Mouse (Mus musculus) megakaryocyte, adult 5-6 weeks (primary cell): Measurements from ENCODE around the gene Cc2d2b. TPM values are rescaled to one million over a fixed set of nuclear protein-coding genes. Genes with fewer than 3 reads are reported as not detected.

Experiments
- ATAC-seq: 2 replicates; pipeline ENCODE4 v1.8.0; 2016; ENCODE audit warnings: mild to moderate bottlenecking, inconsistent platforms; ENCODE audit not compliant: poor library complexity, severe bottlenecking
- total RNA-seq, 2 experiments: library from RNA; stranded (forward) in 1 of 2; stranded (reverse) in 1 of 2; fragments of 153-499, 151-499 nt in 1 of 2; fragments of 221-1000, 200-1000 nt in 1 of 2; gene quantifications; 2 replicates each; pipeline versions ENCODE4 v1.2.3 to v1.2.4; 2015 to 2017

Cc2d2b gene
- total RNA-seq (2015) (not detected in 2 replicates), total RNA-seq (2017) (not detected in 2 replicates)

DNA sequence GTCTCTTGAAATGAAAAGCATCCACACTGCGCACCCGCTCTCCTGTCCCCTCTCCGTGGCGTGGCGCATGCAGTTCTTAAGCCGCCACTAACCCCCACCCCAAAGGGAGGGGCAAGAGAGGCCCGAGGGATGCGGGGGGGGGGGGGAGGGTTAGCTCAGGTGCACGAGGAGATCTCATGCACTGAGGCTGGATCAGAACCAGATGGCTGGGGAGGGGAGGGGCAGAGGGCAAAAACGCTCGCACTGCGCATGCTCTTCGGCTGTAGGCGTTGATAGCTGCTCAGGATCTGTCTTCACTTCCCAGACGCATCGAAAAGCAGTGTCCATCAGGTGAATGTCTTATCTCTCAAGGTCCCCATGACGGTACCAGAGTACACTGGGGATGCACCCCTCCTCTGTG lies at the start of gene Cc2d2b:
Gene Cc2d2b (plus strand): TSS at position 195 of the 400 bp plus-strand sequence.
- ATAC-seq: no peak

DNA sequence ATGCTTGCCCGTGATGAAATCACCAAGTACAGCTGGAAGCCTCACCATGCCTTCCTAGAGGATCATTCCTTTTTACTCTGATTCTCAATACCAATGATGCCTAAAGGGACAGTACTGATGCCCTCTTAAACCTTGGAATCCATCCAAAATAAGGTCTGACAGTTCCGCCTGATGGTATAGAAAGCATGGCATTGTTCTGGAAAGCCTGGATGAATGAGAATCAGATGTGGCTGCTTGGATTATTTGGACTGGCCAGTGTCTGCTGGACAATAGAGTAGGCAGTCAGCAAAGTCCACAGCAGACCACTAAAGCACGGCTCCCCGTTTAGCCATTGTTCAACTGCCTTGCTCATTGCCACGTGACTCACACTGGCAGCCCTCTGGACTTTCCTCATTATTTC lies 48.7 kb upstream of the Cc2d2b start:
- ATAC-seq: no peak

DNA sequence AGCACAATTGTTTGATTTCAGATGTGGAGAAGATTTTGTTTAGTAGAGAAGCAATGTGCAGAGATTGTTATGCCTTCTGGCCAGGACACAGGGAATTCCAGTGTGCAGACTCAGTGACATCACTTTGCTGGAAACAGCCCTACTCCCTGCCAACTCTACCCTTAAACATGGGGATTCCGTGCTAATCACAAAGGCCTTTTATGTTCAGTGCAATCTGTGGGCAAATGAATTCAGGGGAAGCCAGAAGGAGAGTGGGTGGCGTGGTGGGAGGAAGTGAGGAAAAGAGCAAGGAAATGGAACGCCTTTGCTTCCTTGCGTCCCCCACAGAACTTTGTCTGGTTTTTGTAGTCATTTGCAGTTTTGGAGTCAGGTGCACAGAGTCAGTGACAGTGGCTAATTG lies 46.1 kb upstream of the Cc2d2b start:
- no peak for ATAC-seq

DNA sequence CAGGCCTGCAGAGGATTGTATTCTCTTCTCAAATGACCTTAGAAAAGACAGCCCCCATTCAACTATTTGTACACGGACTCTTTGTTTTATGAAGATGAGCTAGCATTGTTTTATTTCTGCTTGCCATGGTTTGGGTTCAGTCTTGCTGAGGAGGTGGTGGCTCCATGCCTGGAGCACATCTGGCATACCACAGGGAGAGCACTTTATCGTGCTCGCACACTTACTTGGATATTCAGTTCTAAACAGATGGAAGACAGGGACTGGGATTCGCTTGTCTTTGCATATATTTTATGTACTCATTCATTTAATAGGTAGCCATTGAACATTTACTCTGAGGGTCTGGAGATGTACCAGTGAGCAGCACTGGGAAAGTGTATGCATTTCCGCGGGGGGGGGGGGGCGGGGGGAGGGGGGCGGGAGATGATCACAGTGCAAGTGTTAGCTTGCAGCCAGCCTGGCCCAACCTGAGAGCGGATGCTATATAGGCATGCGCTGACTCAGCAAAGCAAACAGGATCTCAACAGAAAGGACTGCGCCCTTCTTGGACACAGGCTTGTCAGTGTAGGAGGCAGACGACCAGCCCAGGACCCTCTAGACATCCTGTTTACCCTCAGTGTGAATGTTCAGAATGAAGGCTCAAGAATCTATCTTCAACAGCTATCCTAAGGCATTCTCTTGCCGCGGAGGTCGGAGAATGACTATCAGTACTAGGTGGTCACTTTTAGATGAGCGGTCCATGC lies 35.5 kb upstream of the Cc2d2b start:
- ATAC-seq: no peak

DNA sequence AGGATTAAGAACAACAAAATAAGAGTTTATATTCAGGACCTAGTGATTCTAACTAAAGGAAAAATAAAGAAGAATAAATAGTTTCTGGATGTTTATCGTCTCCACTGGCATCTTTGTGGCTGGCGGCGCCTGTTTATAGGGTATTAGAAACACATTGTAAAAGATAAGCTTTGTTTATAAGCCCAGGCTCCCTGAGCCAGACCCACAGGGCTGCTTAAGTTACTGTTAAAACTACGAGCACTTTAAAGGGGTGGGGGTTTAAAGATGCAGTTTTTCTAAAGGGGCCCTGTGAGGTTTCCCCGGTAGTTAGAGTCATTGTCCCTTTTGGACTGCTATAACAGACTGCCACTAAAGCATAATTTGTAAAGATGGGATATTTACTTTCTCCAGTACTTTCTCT lies 33.9 kb upstream of the Cc2d2b start:
- ATAC-seq: no peak

DNA sequence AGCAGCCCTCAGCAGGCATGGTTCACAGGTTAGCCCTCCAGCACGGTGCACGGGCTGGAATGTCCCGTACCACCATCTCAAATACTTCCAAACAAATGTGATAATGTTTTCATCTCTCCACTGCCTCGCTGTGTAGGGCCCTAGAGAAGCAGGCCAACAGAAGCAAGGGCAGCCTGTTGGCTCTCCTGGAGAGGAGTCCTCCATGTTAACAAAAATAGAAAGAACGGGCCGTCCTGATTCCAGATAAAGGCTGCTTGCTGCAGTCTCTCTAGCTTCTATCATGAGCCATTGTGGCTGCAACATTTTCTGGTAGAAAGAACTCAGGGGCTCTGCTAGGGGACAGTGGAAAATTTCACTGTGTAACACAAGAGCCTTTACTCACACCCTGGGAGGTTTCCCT lies 31.6 kb upstream of the Cc2d2b start:
- ATAC-seq: no peak

DNA sequence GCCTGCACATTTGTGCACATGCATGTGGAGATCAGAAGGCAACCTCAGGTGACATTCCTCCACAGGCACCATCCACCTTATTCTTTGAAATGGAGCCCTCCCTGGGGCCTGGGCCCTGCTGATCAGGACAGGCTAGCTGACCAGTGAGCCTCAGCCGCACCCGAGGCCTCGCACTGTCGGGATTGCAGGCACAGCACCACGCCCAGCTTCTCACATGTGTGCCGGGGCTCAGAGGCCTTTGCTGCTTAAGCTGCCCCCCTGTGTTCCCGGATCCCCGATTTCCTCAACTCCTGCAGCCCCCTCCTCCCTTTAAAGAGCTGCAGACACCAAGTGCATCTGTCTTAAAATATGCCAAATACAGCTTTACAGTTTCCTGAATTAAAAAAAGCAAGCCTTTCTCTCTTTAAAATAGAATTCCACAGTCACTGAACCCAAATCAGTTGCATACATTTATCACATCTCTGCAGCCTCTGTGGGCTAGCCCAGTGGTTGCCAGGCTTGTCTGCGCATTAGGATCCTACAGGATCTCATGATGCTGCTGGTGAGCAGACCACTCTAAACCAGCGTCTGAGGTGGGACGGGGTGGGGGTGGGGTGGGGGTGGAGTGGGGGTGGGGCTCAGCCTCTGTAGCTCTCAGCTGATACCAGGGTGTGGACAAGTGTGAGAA lies 29.0 kb upstream of the Cc2d2b start:
- ATAC-seq: no peak

DNA sequence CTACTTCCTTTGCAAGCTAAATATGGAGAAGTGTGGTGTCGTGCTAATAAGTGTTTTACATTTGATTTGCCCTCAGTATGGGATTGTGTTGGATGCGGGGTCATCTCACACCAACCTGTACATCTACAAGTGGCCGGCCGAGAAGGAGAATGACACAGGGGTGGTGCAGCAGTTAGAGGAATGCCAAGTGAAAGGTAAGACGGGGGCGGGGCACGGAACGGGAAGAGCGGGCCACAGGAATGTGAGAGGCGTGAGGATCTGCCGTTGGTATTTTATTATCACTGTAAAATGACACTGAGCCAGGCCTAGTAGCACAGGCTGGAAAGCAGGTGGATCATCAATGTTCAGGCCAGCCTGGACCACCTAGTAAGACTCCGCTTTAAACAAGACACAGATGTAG lies 28.2 kb upstream of the Cc2d2b start:
- ATAC-seq: no peak

DNA sequence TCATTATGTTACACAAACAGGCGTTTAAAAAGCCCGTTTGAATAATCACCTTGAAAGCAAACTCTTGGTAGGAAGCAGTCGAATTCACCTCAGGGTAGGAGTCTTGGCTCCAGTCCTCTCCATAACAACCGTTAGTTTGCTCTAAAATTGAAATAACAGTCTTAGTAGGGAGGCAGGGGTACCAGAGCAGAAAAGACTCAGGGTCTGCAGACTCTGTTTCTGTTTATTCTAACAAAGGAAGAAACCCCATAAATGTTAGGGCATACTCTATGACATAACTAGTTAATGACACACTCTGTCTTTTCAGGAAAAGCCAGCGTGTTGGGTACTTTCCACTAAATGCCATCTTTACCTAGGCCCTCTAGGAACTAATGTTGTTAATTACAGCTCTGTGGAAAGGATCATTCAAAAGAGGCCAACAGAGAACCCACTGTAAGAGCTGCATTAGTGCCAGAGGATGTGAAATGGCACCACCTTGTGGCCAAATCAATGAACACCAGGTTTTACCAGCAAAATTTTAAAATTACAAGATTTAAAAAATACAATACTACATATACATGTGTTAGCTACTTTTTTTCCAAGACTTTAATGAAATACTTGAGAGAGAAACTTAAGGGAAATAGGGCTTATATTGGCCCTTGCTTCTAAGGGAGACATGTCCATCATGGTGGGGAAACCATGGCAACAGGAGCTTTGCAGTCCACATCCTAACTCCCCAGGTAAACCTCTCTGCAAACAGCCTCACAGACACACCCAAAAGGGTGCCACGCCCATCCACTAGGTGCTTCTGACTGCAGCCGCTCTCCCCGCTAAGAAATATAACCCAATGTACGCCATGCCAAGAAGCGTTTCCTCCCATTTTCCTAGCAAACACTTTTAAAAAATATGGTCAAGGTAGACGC lies 26.2 kb upstream of the Cc2d2b start:
- ATAC-seq: peak; percentile 81

DNA sequence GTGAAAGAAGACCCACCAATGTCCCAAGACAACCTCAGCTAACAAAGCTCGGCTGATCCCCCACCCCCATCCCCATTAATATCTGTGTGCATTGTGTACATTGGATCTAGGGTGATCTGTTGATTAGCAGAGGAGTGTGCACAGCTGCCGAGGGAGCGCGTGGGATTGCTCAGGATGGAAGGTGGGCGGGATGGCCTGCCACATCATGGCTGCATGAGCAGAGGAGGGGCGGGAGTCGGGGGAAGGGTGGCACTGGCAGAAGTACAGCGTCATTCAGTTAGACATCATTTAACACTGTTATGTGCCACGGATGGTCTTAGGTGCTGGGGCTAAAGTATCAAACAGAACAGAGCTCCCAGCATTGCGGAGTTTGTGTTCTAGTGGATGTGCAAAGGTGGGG lies 25.0 kb upstream of the Cc2d2b start:
- no peak for ATAC-seq

DNA sequence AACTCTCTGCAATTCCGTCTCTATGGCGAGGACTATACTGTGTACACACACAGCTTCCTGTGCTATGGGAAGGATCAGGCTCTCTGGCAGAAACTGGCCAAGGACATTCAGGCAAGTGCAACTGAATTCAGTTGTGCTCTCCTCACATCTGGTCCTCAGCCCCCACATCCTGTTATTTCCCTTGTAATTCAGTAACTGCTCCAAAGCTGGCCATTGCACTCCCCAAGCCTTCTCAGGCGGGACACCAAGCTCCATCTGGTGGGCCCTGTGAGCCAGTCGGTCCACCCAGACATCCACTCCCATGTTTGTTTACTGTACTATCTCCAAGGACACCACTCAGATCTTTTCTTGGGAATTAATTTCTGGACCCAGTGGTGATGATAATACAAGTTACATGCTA lies 22.4 kb upstream of the Cc2d2b start:
- ATAC-seq: no peak

DNA sequence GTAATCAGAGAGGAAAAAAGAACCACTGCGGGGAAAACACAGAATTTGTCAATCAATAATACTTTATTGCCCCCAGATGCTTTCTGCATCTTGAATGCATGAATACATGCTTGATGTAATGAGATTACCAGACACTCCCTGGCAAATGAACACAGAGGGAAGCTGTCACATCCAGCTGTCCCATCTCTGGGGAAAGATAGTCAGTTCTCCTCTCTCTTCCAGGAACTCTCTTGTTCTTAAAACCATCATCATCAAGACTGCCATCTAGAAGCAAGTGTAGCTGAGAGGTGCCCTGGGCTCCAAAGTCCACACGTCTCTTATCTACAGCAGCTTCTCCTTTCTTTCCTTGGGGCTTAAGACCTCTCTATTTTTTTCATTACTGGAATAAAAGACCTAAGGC lies 21.9 kb upstream of the Cc2d2b start:
- no peak for ATAC-seq

DNA sequence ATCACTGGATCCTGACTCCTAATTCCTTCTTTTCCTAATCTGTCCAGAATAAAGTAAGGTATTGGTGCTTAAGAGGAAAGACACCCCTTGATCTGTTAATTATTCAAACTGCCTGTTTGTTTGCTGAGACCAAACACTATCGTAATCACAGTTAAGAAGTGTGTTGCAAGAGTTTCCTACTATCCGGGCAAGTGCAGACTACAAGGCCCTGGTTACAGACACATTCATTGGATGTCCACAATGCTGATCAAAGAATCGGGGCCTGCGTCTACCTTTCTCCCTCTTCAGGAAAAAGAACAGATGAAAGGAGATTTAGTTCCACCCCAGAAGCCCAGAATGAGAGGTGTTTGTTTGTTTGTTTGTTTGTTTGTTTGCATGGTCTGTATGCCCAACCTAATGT lies 20.3 kb upstream of the Cc2d2b start:
- peak; percentile 24; the same call in 1 of the 2 replicates for ATAC-seq

DNA sequence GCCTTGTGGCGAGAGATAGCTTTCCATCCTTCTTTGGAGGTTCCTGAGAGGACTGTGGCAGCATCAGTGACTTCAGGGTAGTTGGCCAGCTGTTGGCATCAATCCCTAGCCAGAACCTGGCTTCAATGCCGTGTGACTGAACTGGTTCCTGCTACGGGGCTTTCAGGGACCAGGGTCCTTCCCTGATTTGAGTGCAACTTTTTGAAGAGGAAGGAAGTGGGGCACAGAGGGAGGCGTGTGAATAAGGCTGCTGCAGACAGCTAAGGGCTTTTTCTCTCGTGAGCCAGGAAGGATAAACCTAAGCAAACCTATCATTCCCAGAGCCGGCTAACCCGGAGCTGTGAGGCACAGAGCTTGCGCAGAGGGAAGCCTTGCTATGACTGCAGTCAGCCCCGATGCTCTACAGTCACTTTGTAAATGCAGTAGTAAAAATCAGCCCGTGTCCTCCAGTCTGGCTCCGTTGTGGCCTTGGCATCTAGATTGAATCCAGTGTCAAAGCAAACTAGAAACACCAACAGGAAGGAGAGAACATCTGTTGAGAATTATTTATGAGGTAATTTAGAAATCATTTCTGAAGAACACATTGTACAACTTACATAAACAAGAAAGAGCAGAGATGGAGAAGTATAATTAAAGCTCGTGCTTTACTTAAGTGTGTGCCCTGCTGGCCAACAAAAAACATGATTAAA lies 19.7 kb upstream of the Cc2d2b start:
- ATAC-seq: peak; percentile 84

DNA sequence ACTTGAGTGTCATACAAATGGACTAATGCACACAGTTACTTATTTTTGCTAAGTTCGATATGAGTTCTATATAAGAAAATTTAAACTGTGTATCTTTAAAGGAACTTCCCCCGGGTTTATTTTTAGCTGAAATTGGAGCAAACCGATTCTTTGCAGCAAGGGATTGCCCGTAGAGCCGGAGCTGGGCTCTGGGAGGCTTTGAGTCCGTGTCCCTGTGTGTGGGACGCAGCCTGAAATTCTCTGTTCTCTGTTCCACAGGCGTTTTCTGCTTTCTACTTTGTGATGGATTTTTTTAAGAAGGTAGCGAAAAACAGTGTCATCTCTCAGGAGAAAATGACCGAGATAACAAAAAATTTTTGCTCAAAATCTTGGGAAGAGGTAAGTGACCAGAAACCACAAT lies 15.1 kb upstream of the Cc2d2b start:
- no peak for ATAC-seq

DNA sequence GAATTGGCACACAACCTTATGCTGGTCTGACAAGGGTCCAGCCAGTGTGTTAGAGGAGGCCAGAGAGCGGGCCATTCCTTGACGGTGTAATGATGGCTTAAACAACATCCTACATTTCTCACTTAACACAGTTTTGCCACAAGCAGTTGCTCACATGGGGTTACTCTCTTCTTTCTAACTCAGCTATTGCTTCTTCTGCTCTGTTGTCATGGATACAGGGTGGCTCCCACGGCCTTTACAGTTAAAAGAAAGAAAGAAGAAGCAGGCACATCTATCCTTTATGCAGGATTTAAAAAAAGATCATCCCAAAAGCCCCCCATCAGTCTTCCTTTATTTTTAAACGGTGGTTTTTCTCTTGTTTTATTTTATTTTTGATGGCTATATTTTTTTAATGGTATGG lies 14.7 kb upstream of the Cc2d2b start:
- no peak for ATAC-seq

DNA sequence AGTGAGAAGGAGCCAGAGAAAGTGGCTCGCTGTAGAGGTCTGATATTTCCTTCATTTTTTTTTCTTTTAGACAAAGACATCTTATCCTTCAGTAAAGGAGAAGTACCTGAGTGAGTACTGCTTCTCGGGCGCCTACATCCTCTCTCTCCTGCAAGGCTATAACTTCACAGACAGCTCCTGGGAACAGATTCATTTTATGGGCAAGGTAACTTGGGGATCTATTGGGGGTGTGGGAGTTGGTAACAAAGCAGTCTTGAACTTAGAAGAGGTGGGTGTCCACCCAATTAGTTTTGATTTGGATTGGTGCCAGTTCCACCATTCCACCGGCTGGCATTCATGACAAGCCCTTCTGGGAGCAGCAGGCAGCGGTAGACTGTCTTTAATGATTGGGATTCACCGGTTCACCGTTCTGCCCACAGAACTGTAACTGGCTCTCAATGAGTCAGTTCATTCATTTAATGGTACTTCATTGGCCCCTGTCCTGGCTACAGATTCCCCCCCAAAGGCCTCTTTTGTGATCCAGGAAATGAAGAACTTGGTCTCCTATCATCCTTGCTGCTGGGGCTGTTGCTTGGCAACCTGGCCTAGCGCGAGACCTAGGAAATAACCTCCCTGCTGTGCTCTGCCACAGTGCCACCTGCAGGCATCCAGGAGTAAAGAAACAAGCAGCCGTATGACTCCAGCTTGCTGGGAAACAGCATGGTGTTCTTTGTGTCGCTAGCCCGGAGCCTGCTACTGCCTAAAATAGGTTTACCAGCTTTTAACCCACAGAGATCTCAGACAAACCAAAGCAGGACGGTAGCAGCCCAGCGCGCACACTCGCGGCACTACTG lies 11.7 kb upstream of the Cc2d2b start:
- peak; percentile 95 for ATAC-seq

DNA sequence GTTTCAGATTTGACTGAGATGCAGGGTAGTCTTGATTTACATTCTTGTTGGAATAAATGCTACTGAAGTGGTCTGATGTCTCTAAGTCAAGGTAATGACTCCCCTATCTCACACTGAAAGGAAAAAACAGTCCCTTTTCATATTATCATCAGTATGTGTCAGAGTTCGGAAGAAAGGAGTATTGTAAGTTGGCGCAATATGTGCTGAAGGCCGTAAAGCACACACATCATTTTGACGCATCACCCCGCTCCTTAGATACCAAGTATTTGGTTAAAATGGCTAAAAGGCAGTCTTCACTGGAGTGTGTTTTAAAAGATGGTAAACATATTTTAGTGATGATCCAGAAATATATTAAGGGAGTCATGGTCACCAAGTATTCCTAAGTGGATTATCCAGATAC lies 10.9 kb upstream of the Cc2d2b start:
- ATAC-seq: no peak

DNA sequence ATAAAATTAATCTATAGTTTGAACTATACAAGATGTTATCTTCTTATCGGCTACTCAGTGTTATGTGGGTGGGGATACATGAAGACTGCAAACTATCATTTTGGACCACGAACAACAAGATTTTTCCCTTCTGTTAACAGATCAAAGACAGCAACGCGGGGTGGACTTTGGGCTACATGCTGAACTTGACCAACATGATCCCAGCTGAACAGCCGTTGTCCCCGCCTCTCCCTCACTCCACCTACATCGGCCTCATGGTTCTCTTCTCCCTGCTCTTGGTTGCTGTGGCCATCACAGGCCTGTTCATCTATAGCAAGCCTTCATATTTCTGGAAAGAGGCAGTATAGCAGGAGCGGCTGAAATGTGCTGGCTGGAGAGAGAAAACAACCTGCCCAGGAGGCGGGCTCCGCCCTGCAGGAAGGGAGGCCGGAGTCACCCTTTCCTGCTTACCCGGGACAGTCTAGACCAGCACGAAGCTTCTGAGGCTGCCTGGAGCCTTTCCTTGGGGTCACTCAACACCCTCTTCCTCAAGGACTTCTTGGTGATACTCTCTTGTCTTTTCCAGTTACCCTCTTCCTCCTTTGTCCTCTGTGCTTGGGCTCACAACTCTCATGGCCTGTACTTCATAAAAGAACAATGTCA lies 9.7 kb upstream of the Cc2d2b start:
- ATAC-seq: no peak

DNA sequence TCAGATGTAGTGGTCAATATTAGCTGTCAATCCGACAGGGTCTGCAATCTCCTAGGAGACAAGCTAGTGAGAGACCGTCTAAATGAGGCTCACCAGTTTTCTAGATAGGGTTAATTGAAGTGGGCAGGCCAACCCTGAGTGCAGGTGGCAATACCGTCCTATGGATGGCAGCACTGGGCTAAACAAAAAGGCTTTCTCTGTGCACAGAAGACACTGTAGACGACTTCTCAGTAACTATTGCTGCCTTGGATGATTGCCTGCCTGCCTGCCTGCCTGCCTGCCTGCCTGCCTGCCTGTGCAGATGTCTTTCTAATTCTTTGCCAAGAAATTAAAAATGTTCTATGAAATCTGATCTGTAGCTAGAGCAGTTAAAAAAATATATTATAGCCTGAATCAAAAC lies 1.9 kb upstream of the Cc2d2b start:
- ATAC-seq: no peak
